Mouse (Mus musculus): ENCODE data around the gene Emc3. TPM values are rescaled to one million over a fixed set of nuclear protein-coding genes. Genes with fewer than 3 reads are reported as not detected.

Gene Emc3
- polyA plus RNA-seq, 1 experiment from 2014 or later, result 77.7 TPM

DNA sequence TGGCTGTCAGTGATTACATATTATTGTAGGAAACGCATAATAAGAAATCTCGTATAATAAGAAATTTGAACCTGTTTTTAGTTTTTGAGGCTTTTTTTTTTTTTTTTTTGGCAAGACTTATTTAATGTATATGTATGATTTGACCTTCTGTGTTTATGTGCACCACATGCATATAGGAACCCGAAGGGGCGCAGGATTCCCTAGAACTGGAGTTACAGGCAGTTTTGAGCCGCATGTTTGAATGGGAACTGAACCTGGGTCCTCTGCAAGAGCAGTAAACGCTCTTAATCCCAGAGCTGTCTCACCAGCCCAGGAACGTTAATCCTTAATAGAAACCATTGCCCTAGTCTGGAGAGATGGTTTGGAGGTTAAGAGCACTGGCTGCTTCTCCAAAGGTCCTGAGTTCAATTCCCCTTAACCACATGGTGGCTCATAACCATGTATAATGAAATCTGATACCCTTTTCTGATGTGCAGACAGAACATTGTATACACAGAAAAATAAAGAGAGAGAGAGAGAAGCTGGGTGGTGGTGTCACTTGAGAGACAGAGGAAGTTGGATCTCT, 470 bp upstream of the Emc3 start:
- H3K4me3 ChIP-seq (ENCODE audit: low read depth, low read length), result peak overlapping the region; percentile 89
- no peaks in the 10 kb centered on the region for H3K36me3 ChIP-seq (ENCODE audit: control insufficient read depth, insufficient read depth, low read length)
- DNase-seq (ENCODE audit: low spot score) (no peak), ATAC-seq (replicated peaks; ENCODE audit: low FRiP score) (no peak)
- H3K4me1 ChIP-seq (replicated peaks; ENCODE audit: control insufficient read depth, insufficient read depth, low read length), result no peaks in the 10 kb centered on the region; the same call in 1 of the 2 replicates
- H3K27ac ChIP-seq (ENCODE audit: low read depth, low read length), result no peak overlapping the region
- 8% methylated on average over 7 of the region's 7 CpGs for WGBS
- peak overlapping the region; percentile 73 for H3K4me2 ChIP-seq (ENCODE audit: low read depth, low read length, severe bottlenecking)
- peak overlapping the region; percentile 84 for H3K9ac ChIP-seq (ENCODE audit: low read length)
- no peaks in the 10 kb centered on the region for H3K27me3 ChIP-seq (ENCODE audit: control insufficient read depth, insufficient read depth, low read length)
- no peaks in the 10 kb centered on the region for H3K9me3 ChIP-seq (ENCODE audit: control insufficient read depth, low read length)

GRCm38 (mm10) chr6:113523420-113523819, 8.0 kb downstream of the Emc3 start:
- DNase-seq (ENCODE audit: low spot score) (no peak), ATAC-seq (replicated peaks; ENCODE audit: low FRiP score) (no peak)
- no peaks in the 10 kb centered on the region for H3K4me1 ChIP-seq (replicated peaks; ENCODE audit: control insufficient read depth, insufficient read depth, low read length)
- no peaks in the 10 kb centered on the region for H3K9me3 ChIP-seq (ENCODE audit: control insufficient read depth, low read length)
- H3K36me3 ChIP-seq (ENCODE audit: control insufficient read depth, insufficient read depth, low read length), result peaks cover 9% of the 10 kb centered on the region; the same call in 1 of the 2 replicates
- H3K4me3 ChIP-seq (ENCODE audit: low read depth, low read length), result no peak overlapping the region
- no peaks in the 10 kb centered on the region for H3K27me3 ChIP-seq (ENCODE audit: control insufficient read depth, insufficient read depth, low read length)
- H3K4me2 ChIP-seq (ENCODE audit: low read depth, low read length, severe bottlenecking), result no peak overlapping the region
- H3K27ac ChIP-seq (ENCODE audit: low read depth, low read length), result no peak overlapping the region
- no peak overlapping the region for H3K9ac ChIP-seq (ENCODE audit: low read length)
- 93% methylated on average over 8 of the region's 8 CpGs for WGBS

GRCm38 (mm10) chr6:113522310-113522709, 9.1 kb downstream of the Emc3 start:
- H3K9ac ChIP-seq (ENCODE audit: low read length), result no peak overlapping the region
- DNase-seq (ENCODE audit: low spot score), result no peak
- 97% methylated on average over 1 of the region's 1 CpGs for WGBS
- no peaks in the 10 kb centered on the region for H3K27me3 ChIP-seq (ENCODE audit: control insufficient read depth, insufficient read depth, low read length)
- no peaks in the 10 kb centered on the region for H3K9me3 ChIP-seq (ENCODE audit: control insufficient read depth, low read length)
- ATAC-seq (replicated peaks; ENCODE audit: low FRiP score), result no peak
- H3K36me3 ChIP-seq (ENCODE audit: control insufficient read depth, insufficient read depth, low read length), result peaks cover 12% of the 10 kb centered on the region; the same call in 1 of the 2 replicates
- H3K4me3 ChIP-seq (ENCODE audit: low read depth, low read length), result no peak overlapping the region
- H3K4me2 ChIP-seq (ENCODE audit: low read depth, low read length, severe bottlenecking), result no peak overlapping the region
- H3K27ac ChIP-seq (ENCODE audit: low read depth, low read length), result no peak overlapping the region
- H3K4me1 ChIP-seq (replicated peaks; ENCODE audit: control insufficient read depth, insufficient read depth, low read length), result no peaks in the 10 kb centered on the region

- no peak overlapping the region for H3K4me2 ChIP-seq (ENCODE audit: low read depth, low read length, severe bottlenecking)
- DNase-seq (ENCODE audit: low spot score), result no peak
- no peaks in the 10 kb centered on the region for H3K4me1 ChIP-seq (replicated peaks; ENCODE audit: control insufficient read depth, insufficient read depth, low read length)
- ATAC-seq (replicated peaks; ENCODE audit: low FRiP score), result no peak
- H3K9ac ChIP-seq (ENCODE audit: low read length), result no peak overlapping the region
- 94% methylated on average over 8 of the region's 8 CpGs for WGBS
- H3K27ac ChIP-seq (ENCODE audit: low read depth, low read length), result no peak overlapping the region
- no peaks in the 10 kb centered on the region for H3K27me3 ChIP-seq (ENCODE audit: control insufficient read depth, insufficient read depth, low read length)
- H3K4me3 ChIP-seq (ENCODE audit: low read depth, low read length), result no peak overlapping the region
- H3K36me3 ChIP-seq (ENCODE audit: control insufficient read depth, insufficient read depth, low read length), result peaks cover 23% of the 10 kb centered on the region; the same call in 1 of the 2 replicates
- no peaks in the 10 kb centered on the region for H3K9me3 ChIP-seq (ENCODE audit: control insufficient read depth, low read length)
Observed at GRCm38 (mm10) chr6:113517434-113518080, 13.9 kb downstream of the Emc3 start.

- Histone ChIP-seq H3K27ac (ENCODE audit: low read depth, low read length) (no peak overlapping the region), H3K36me3 (ENCODE audit: control insufficient read depth, insufficient read depth, low read length) (peaks cover 15% of the 10 kb centered on the region; the same call in 1 of the 2 replicates), H3K9me3 (ENCODE audit: control insufficient read depth, low read length) (no peaks in the 10 kb centered on the region), H3K9ac (ENCODE audit: low read length) (no peak overlapping the region), H3K4me2 (ENCODE audit: low read depth, low read length, severe bottlenecking) (no peak overlapping the region), H3K4me3 (ENCODE audit: low read depth, low read length) (no peak overlapping the region), H3K27me3 (ENCODE audit: control insufficient read depth, insufficient read depth, low read length) (no peaks in the 10 kb centered on the region), H3K4me1 (replicated peaks; ENCODE audit: control insufficient read depth, insufficient read depth, low read length) (no peaks in the 10 kb centered on the region)
- DNase-seq (ENCODE audit: low spot score), result no peak
- 98% methylated on average over 3 of the region's 3 CpGs for WGBS
- ATAC-seq (replicated peaks; ENCODE audit: low FRiP score), result no peak
Observed at GRCm38 (mm10) chr6:113514600-113514999, 16.9 kb downstream of the Emc3 start.

DNA sequence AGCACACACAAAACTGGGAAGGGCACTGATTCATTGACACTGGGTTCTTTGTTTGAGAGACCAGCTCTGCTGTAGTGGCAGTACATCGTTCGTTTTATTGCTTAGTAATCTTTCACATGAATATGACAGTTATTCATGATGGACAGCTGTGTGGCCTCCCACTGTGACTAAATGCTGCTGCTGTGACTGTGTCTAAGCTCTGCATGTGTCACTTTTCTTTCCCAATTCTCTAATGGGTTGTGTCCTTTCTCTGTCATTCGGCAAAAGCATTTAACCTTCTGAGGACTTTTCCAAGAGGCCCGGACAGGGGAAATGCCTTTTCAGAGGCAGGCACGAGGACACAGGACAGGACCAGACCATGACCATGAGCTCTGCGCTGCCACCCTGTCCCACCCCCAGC, 17.5 kb downstream of the Emc3 start:
- 98% methylated on average over 6 of the region's 6 CpGs for WGBS
- DNase-seq (ENCODE audit: low spot score), result no peak
- Histone ChIP-seq H3K36me3 (ENCODE audit: control insufficient read depth, insufficient read depth, low read length) (peaks cover 15% of the 10 kb centered on the region; the same call in 1 of the 2 replicates), H3K27ac (ENCODE audit: low read depth, low read length) (no peak overlapping the region), H3K4me3 (ENCODE audit: low read depth, low read length) (no peak overlapping the region), H3K9me3 (ENCODE audit: control insufficient read depth, low read length) (no peaks in the 10 kb centered on the region), H3K27me3 (ENCODE audit: control insufficient read depth, insufficient read depth, low read length) (no peaks in the 10 kb centered on the region), H3K9ac (ENCODE audit: low read length) (no peak overlapping the region), H3K4me1 (replicated peaks; ENCODE audit: control insufficient read depth, insufficient read depth, low read length) (no peaks in the 10 kb centered on the region), H3K4me2 (ENCODE audit: low read depth, low read length, severe bottlenecking) (no peak overlapping the region)
- ATAC-seq (replicated peaks; ENCODE audit: low FRiP score), result no peak

DNA sequence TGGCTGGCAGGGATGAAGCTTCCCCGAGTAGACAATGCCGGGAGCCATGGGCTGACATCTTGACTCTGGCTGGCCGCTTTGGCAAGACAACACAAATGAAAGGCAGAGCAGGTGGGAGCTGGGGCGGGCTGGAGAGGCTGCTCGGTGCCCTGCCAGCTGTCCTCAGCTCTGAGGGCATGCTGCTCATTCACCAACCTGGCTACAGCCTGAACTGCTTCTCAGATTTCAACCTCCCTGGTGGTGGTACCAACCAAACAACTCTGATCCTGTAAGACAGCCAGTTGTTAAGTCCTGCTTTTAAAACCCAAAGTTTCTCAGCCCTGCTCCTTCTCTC, 22.5 kb downstream of the Emc3 start:
- no peak for ATAC-seq (replicated peaks; ENCODE audit: low FRiP score)

DNA sequence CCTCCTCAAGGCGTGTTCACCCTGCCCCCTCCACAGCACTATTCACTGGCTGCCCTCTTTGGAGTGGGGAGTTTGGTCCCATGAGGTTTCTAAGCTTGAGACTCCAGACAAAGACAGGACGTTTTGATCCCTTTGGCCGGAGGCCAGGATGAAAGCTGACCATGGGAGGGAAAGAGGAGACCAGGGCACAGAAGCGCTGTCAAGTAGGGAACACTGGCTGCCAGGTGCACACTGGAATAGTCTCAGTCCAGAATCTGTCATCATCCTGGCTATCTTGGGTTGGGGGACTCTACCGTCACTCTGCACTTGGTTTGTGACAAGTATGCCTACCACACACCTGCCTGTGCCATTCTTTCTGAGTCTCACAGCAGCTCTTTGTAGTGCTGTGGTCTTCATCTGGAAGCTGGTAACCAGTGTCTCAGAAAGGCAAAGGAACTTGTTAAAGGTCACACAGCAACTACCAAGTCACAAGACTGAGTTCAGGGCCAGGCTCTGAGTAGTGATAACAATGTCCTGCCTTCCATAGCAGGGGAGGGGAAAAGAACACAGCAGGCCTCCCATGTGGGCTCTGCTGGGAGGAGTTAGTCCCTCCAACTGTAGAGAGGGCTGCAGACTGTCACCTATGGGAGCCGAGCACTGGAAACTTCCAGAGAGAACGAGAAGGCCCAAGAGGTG, 23.0 kb downstream of the Emc3 start:
- no peak for DNase-seq (ENCODE audit: low spot score)
- H3K27ac ChIP-seq (ENCODE audit: low read depth, low read length), result no peak overlapping the region
- no peak overlapping the region for H3K4me2 ChIP-seq (ENCODE audit: low read depth, low read length, severe bottlenecking)
- H3K27me3 ChIP-seq (ENCODE audit: control insufficient read depth, insufficient read depth, low read length), result no peaks in the 10 kb centered on the region
- H3K36me3 ChIP-seq (ENCODE audit: control insufficient read depth, insufficient read depth, low read length), result no peaks in the 10 kb centered on the region
- ATAC-seq (replicated peaks; ENCODE audit: low FRiP score), result no peak
- no peak overlapping the region for H3K4me3 ChIP-seq (ENCODE audit: low read depth, low read length)
- 66% methylated on average over 7 of the region's 7 CpGs for WGBS
- no peaks in the 10 kb centered on the region for H3K4me1 ChIP-seq (replicated peaks; ENCODE audit: control insufficient read depth, insufficient read depth, low read length)
- no peak overlapping the region for H3K9ac ChIP-seq (ENCODE audit: low read length)
- no peaks in the 10 kb centered on the region for H3K9me3 ChIP-seq (ENCODE audit: control insufficient read depth, low read length)

More for the DNA sequence above, 22.5 kb downstream of the Emc3 start:
- Histone ChIP-seq H3K4me1 (replicated peaks; ENCODE audit: control insufficient read depth, insufficient read depth, low read length) (no peaks in the 10 kb centered on the region), H3K9ac (ENCODE audit: low read length) (no peak overlapping the region), H3K36me3 (ENCODE audit: control insufficient read depth, insufficient read depth, low read length) (no peaks in the 10 kb centered on the region; the same call in 1 of the 2 replicates), H3K4me3 (ENCODE audit: low read depth, low read length) (no peak overlapping the region), H3K9me3 (ENCODE audit: control insufficient read depth, low read length) (no peaks in the 10 kb centered on the region), H3K4me2 (ENCODE audit: low read depth, low read length, severe bottlenecking) (no peak overlapping the region), H3K27ac (ENCODE audit: low read depth, low read length) (no peak overlapping the region), H3K27me3 (ENCODE audit: control insufficient read depth, insufficient read depth, low read length) (no peaks in the 10 kb centered on the region)
- DNase-seq (ENCODE audit: low spot score), result no peak
- 52% methylated on average over 5 of the region's 5 CpGs for WGBS
